Mouse (Mus musculus): Measurements from ENCODE around the gene Armcx5. TPM values are rescaled to one million over a fixed set of nuclear protein-coding genes. Genes with fewer than 3 reads are reported as not detected.

Armcx5 gene
- total RNA-seq (2023), result 10 to 100 TPM; 29.0 to 33.0 TPM

GRCm38 (mm10) chrX:135742304-135743055 lies at the start of gene Armcx5, which contains the start of gene Gprasp1:
TSS of gene Armcx5 (plus strand) at chrX:135742733.
TSS of gene Gprasp1 (plus strand) at chrX:135742733.

GRCm38 (mm10) chrX:135693633-135694032 lies 48.9 kb upstream of the Armcx5 start, which contains the start of gene Tcp11x2:
TSS of gene Tcp11x2 (minus strand) at chrX:135693790.

GRCm38 (mm10) chrX:135725161-135725560 lies 17.4 kb upstream of the Armcx5 start, which contains the start of gene Tmsb15a:
TSS of gene Tmsb15a (minus strand) at chrX:135725261.

Other genes starting within 250 kb of the Armcx5 start
- not detected for gene AV320801, start 248.1 kb upstream of the Armcx5 start, total RNA-seq (2023)
- gene Nxf7, start 144.0 kb upstream of the Armcx5 start, total RNA-seq (2023), result not detected
- gene Prame, start 115.0 kb upstream of the Armcx5 start, total RNA-seq (2023), result not detected
- gene Tcp11x2, start 48.9 kb upstream of the Armcx5 start, total RNA-seq (2023), result not detected
- gene Tmsb15a, start 17.5 kb upstream of the Armcx5 start, total RNA-seq (2023), result not detected
- 10 to 100 TPM; 52.1 to 61.7 TPM for gene Gprasp1, start within 50 bp of the Armcx5 start, total RNA-seq (2023)
- 10 to 100 TPM; 12.0 to 12.2 TPM for gene Bhlhb9, start 54.9 kb downstream of the Armcx5 start, total RNA-seq (2023)
- 10 to 100 TPM in 1 of 2 experiments, 1 to 10 TPM in 1; 9.3 to 17.2 TPM for gene Gprasp2, start 96.3 kb downstream of the Armcx5 start, total RNA-seq (2023)